Mouse (Mus musculus) megakaryocyte, embryonic 14.5 days (primary cell): ENCODE data around the gene Fgfr2. TPM values are rescaled to one million over a fixed set of nuclear protein-coding genes. Genes with fewer than 3 reads are reported as not detected.
"Not testable (repeated sequence)": the region's sequence is repeated elsewhere in the genome, so short reads cannot be mapped to it uniquely, and the experiment has no call there.

Experiments used
- H3K27me3 ChIP-seq: replicated peaks from 2 replicates; pipeline ENCODE3; 2012; ENCODE audit warnings: inconsistent platforms
- H3K36me3 ChIP-seq: replicated peaks from 2 replicates; pipeline ENCODE3; 2012; ENCODE audit warnings: low read length, inconsistent platforms, mixed read lengths
- H3K4me1 ChIP-seq: 2 replicates; pipeline ENCODE4 v1.6.1; 2012; ENCODE audit warnings: inconsistent platforms
- H3K4me3 ChIP-seq: replicated peaks from 2 replicates; pipeline ENCODE3; 2012; ENCODE audit warnings: moderate library complexity, mild to moderate bottlenecking, inconsistent platforms
- H3K9me3 ChIP-seq: 2 replicates; pipeline ENCODE4 v1.6.1; 2012; ENCODE audit warnings: inconsistent platforms
- FLI1 ChIP-seq: IDR thresholded peaks from 2 replicates; pipeline ENCODE4 v1.6.1; 2012; ENCODE audit warnings: low read length, inconsistent platforms, mixed read lengths
- GATA1 ChIP-seq: IDR thresholded peaks from 3 replicates; pipeline ENCODE4 v1.6.1; 2012; ENCODE audit warnings: mixed read lengths, low read length, inconsistent platforms, borderline replicate concordance
- polyA plus RNA-seq: library from polyadenylated mRNA; stranded (reverse); fragments of >175 nt; gene quantifications from 2 replicates; pipeline ENCODE4 v1.2.3, GENCODE M21; 2012; ENCODE audit warnings: low replicate concordance; ENCODE audit not compliant: insufficient read depth

Gene Fgfr2
- polyA plus RNA-seq, 1 experiment: 0.45 TPM

- Histone ChIP-seq H3K4me3 (no peak overlapping the region), H3K36me3 (no peaks in the 10 kb centered on the region), H3K27me3 (peaks cover 54% of the 10 kb centered on the region), H3K4me1 (no peaks in the 10 kb centered on the region), H3K9me3 (no peaks in the 10 kb centered on the region)
- TF ChIP-seq GATA1: no peak
- TF ChIP-seq FLI1: no peak
Observed at GRCm38 (mm10) chr7:132529206-132529605, 593.9 kb downstream of the Fgfr2 start.

- Histone ChIP-seq H3K4me1 (no peaks in the 10 kb centered on the region), H3K4me3 (no peak overlapping the region), H3K27me3 (peaks cover 57% of the 10 kb centered on the region), H3K9me3 (peaks cover 13% of the 10 kb centered on the region; the same call in 1 of the 2 replicates), H3K36me3 (no peaks in the 10 kb centered on the region)
- TF ChIP-seq GATA1 (no peak), FLI1 (no peak)
Observed at GRCm38 (mm10) chr7:132513419-132513982, 609.6 kb downstream of the Fgfr2 start.

GRCm38 (mm10) chr7:132509110-132509509 is 614.0 kb downstream of the Fgfr2 start:
- no peak for TF ChIP-seq GATA1
- TF ChIP-seq FLI1: no peak
- Histone ChIP-seq H3K4me1 (no peaks in the 10 kb centered on the region), H3K4me3 (no peak overlapping the region), H3K9me3 (no peaks in the 10 kb centered on the region), H3K36me3 (no peaks in the 10 kb centered on the region), H3K27me3 (peaks cover 67% of the 10 kb centered on the region)

- Histone ChIP-seq H3K4me3 (no peak overlapping the region), H3K4me1 (no peaks in the 10 kb centered on the region), H3K27me3 (peaks cover 65% of the 10 kb centered on the region), H3K36me3 (no peaks in the 10 kb centered on the region), H3K9me3 (no peaks in the 10 kb centered on the region)
- TF ChIP-seq FLI1 (no peak), GATA1 (no peak)
Observed at GRCm38 (mm10) chr7:132507361-132507760, 615.8 kb downstream of the Fgfr2 start.

GRCm38 (mm10) chr7:132506226-132506625 is 616.9 kb downstream of the Fgfr2 start:
- H3K9me3 ChIP-seq: no peaks in the 10 kb centered on the region
- TF ChIP-seq GATA1 (no peak), FLI1 (no peak)
- H3K4me1 ChIP-seq: no peaks in the 10 kb centered on the region
- H3K4me3 ChIP-seq: no peak overlapping the region
- H3K27me3 ChIP-seq: peaks cover 61% of the 10 kb centered on the region
- H3K36me3 ChIP-seq: no peaks in the 10 kb centered on the region

GRCm38 (mm10) chr7:132502445-132502844 is 620.7 kb downstream of the Fgfr2 start:
- not testable (repeated sequence) for H3K4me3 ChIP-seq, H3K4me1 ChIP-seq, H3K36me3 ChIP-seq, H3K9me3 ChIP-seq
- H3K27me3 ChIP-seq: peaks cover 68% of the 10 kb centered on the region

- Histone ChIP-seq H3K36me3 (no peaks in the 10 kb centered on the region), H3K4me1 (peaks cover 44% of the 10 kb centered on the region), H3K9me3 (no peaks in the 10 kb centered on the region), H3K27me3 (peaks cover 52% of the 10 kb centered on the region), H3K4me3 (no peak overlapping the region)
- TF ChIP-seq GATA1 (no peak), FLI1 (no peak)
Observed at GRCm38 (mm10) chr7:132497142-132497541, 626.0 kb downstream of the Fgfr2 start.

GRCm38 (mm10) chr7:132494263-132494662 is 628.9 kb downstream of the Fgfr2 start:
- Histone ChIP-seq H3K27me3 (peaks cover 38% of the 10 kb centered on the region), H3K36me3 (no peaks in the 10 kb centered on the region), H3K4me1 (peaks cover 46% of the 10 kb centered on the region), H3K4me3 (peak overlapping the region; percentile 60), H3K9me3 (no peaks in the 10 kb centered on the region)
- TF ChIP-seq GATA1 (no peak), FLI1 (no peak)

- Histone ChIP-seq H3K4me1 (peaks cover 46% of the 10 kb centered on the region), H3K9me3 (no peaks in the 10 kb centered on the region), H3K4me3 (peak overlapping the region; percentile 52), H3K36me3 (no peaks in the 10 kb centered on the region), H3K27me3 (peaks cover 38% of the 10 kb centered on the region)
- no peak for TF ChIP-seq GATA1
- no peak for TF ChIP-seq FLI1
Observed at GRCm38 (mm10) chr7:132493632-132494031, 629.5 kb downstream of the Fgfr2 start.

GRCm38 (mm10) chr7:132491902-132492301 is 631.2 kb downstream of the Fgfr2 start:
- no peak overlapping the region for H3K4me3 ChIP-seq
- H3K36me3 ChIP-seq: no peaks in the 10 kb centered on the region
- no peaks in the 10 kb centered on the region for H3K9me3 ChIP-seq
- TF ChIP-seq GATA1: no peak
- no peak for TF ChIP-seq FLI1
- H3K27me3 ChIP-seq: peaks cover 30% of the 10 kb centered on the region
- H3K4me1 ChIP-seq: peaks cover 51% of the 10 kb centered on the region

- Histone ChIP-seq H3K4me3 (no peak overlapping the region), H3K36me3 (no peaks in the 10 kb centered on the region), H3K4me1 (peaks cover 34% of the 10 kb centered on the region), H3K27me3 (peaks cover 50% of the 10 kb centered on the region), H3K9me3 (no peaks in the 10 kb centered on the region)
- TF ChIP-seq FLI1: no peak
- no peak for TF ChIP-seq GATA1
Observed at GRCm38 (mm10) chr7:132487361-132487760, 635.8 kb downstream of the Fgfr2 start.
